ENCODE assay signal across 28 mouse cellular contexts in the genomic region with DNA sequence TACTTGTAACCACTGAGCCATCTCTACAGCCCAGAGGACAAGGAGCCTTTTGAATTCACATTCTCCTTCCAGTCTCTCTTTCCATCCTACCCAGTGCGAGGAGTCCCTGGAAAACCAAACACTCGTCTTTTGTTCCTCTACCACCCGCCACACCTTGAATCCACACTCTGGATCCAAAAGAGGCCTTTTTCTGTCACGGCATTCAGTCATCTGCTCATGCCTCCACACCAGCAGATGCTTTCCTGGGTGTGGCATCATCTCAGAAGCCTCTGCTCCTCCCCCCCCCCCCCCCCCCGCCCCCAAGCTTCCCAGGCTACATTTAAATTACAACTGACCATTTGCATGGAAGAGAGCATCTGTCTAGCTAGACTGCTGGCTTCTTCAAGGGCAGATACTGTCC.
"Had no signal": no experiment of that assay in that cellular context is flagged by ENCODE, and none has a peak within 500 bp of the region (broad histone marks: within the 10 kb centered on the region; RNA-seq: fewer than 3 reads in every experiment).

No protein-coding gene starts in this region.

- DNase-seq: heart, postnatal 10 days; heart, postnatal 14 days; heart, postnatal 36 days; heart, postnatal 4 days; kidney, adult 11 months; kidney, adult 2 months; kidney, adult 9 months; kidney, postnatal 10 days; kidney, postnatal 14 days; kidney, postnatal 25 days; kidney, postnatal 36 days; kidney, postnatal 4 days; layer of hippocampus, adult 9-11 months; layer of hippocampus, postnatal 36 days had no signal

- H3K4me1 ChIP-seq: heart, embryonic 12.5 days; heart, embryonic 13.5 days; heart, embryonic 15.5 days; hindbrain, embryonic 12.5 days; hindbrain, embryonic 13.5 days; hindbrain, embryonic 15.5 days; intestine, embryonic 15.5 days; kidney, embryonic 15.5 days had no signal

- H3K27ac ChIP-seq: heart, embryonic 13.5 days; heart, embryonic 15.5 days; hindbrain, embryonic 10.5 days; hindbrain, embryonic 12.5 days; hindbrain, embryonic 13.5 days; hindbrain, embryonic 14.5 days; hindbrain, embryonic 15.5 days; hindbrain, postnatal 0 days; intestine, embryonic 15.5 days; kidney, embryonic 15.5 days; kidney, postnatal 0 days; layer of hippocampus, adult 2 months; left cerebral cortex, adult 2 months had no signal

- H3K27me3 ChIP-seq: heart, embryonic 12.5 days; heart, embryonic 13.5 days; heart, embryonic 15.5 days; hindbrain, embryonic 12.5 days; hindbrain, embryonic 13.5 days; hindbrain, embryonic 15.5 days; intestine, embryonic 15.5 days; kidney, embryonic 15.5 days had no signal

- H3K9me3 ChIP-seq: heart, embryonic 12.5 days; heart, embryonic 13.5 days; heart, embryonic 15.5 days; hindbrain, embryonic 10.5 days; hindbrain, embryonic 12.5 days; hindbrain, embryonic 13.5 days; hindbrain, embryonic 15.5 days; intestine, embryonic 15.5 days; kidney, embryonic 15.5 days had no signal

- H3K36me3 ChIP-seq: heart, embryonic 12.5 days; heart, embryonic 13.5 days; heart, embryonic 15.5 days; hindbrain, embryonic 10.5 days; hindbrain, embryonic 12.5 days; hindbrain, embryonic 13.5 days; hindbrain, embryonic 15.5 days; intestine, embryonic 15.5 days; kidney, embryonic 15.5 days had no signal

- H3K4me3 ChIP-seq: heart, embryonic 12.5 days; heart, embryonic 13.5 days; heart, embryonic 15.5 days; hindbrain, embryonic 10.5 days; hindbrain, embryonic 12.5 days; hindbrain, embryonic 13.5 days; hindbrain, embryonic 15.5 days; intestine, embryonic 15.5 days; kidney, embryonic 15.5 days; layer of hippocampus, adult 2 months; left cerebral cortex, adult 2 months had no signal

- H3K9ac ChIP-seq: heart, embryonic 12.5 days; heart, embryonic 13.5 days; heart, embryonic 15.5 days; hindbrain, embryonic 12.5 days; hindbrain, embryonic 13.5 days; hindbrain, embryonic 14.5 days; hindbrain, embryonic 15.5 days; intestine, embryonic 15.5 days; kidney, embryonic 15.5 days had no signal
